Mouse (Mus musculus) liver, embryonic 16.5 days (tissue): ENCODE measurements around the gene Lrguk. TPM values are rescaled to one million over a fixed set of nuclear protein-coding genes. Genes with fewer than 3 reads are reported as not detected.

ENCODE experiments used
- ATAC-seq: fragments of 200-750 bp; cut with Nextera tagmentation; 2 replicates; pipeline ENCODE4 v1.8.0; 2017; ENCODE audit warnings: low read depth, mild to moderate bottlenecking, moderate number of reproducible peaks, moderate library complexity
- H3K27ac ChIP-seq: fragments of 300-500 bp; sonication (generic); 2 replicates; pipeline ENCODE4 v1.5.1; 2014; ENCODE audit warnings: mild to moderate bottlenecking, low read length
- H3K27me3 ChIP-seq: fragments of 300-500 bp; sonication (generic); 2 replicates; pipeline ENCODE4 v1.6.1; 2014; ENCODE audit warnings: low read depth, low read length, mixed read lengths; ENCODE audit not compliant: control insufficient read depth, insufficient read depth
- H3K36me3 ChIP-seq: fragments of 300-500 bp; sonication (generic); 2 replicates; pipeline ENCODE4 v1.6.1; 2014; ENCODE audit warnings: mild to moderate bottlenecking; ENCODE audit not compliant: control insufficient read depth, insufficient read depth
- H3K4me1 ChIP-seq: fragments of 300-500 bp; sonication (generic); 2 replicates; pipeline ENCODE4 v1.6.1; 2014; ENCODE audit warnings: low read depth, low read length, mixed read lengths; ENCODE audit not compliant: control insufficient read depth
- H3K4me2 ChIP-seq: fragments of 300-500 bp; sonication (generic); 2 replicates; pipeline ENCODE4 v1.6.1; 2014; ENCODE audit warnings: low read depth, low read length, mixed read lengths
- H3K4me3 ChIP-seq: fragments of 300-500 bp; sonication (generic); 2 replicates; pipeline ENCODE4 v1.5.1; 2014; ENCODE audit warnings: low read depth, mild to moderate bottlenecking, low read length
- H3K9ac ChIP-seq: fragments of 300-500 bp; sonication (generic); 2 replicates; pipeline ENCODE4 v1.6.1; 2014; ENCODE audit warnings: low read depth, low read length
- H3K9me3 ChIP-seq: fragments of 300-500 bp; sonication (generic); replicated peaks from 2 replicates; pipeline ENCODE4 v1.6.1; 2016; ENCODE audit warnings: low read length; ENCODE audit not compliant: control insufficient read depth
- WGBS: fragments of 180-500 bp; shearing (Covaris S2); extraction: QIAGEN DNeasy Blood & Tissue Kit; methylation state at CpG from one replicate; pipeline ENCODE4 v1.1.7; 2014; ENCODE audit not compliant: insufficient replicate concordance; 5-methylcytosine and 5-hydroxymethylcytosine counted together
- polyA plus RNA-seq: library from polyadenylated mRNA; unstranded; fragments of >200 nt; fragmentation: Nextera tagmentation; extraction: Ambion mirVana; gene quantifications from 2 replicates; pipeline ENCODE4 v1.2.1, GENCODE M21; 2015

The Lrguk gene
- polyA plus RNA-seq, 1 experiment from 2014 or later = 0.09 TPM

DNA sequence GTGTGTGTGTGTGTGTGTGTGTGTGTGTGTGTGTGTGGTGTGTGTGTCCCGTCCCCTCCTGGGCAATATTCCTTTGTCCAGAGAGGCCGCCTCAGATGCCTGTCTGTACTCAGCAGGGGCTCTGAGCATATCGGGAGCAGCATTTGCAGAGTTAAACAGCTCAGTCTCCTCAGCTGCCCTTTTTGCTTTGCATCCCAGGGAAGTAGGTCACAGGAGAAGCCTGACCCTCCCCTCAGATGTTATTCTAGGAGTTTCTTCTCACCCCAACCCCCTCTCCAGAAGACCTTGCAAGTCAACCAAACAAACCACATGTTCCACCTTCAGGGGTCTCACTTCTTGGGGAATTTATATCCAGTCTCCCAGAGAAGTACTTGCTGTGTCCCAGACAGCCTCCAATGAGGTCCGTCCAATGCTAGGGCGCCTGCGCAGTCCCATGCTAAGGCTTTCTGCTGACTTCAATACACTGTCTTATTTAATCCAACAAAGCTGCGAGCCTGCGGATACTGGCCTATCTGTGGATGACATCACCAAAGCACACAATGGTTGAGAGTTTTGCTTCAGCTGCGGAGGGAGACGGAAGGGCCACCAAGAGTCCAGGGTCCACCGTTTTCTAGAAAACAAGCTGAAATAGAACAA is 17.4 kb downstream of the Lrguk start:
- 62% methylated on average over 11 of the region's 11 CpGs for WGBS
- H3K4me3 ChIP-seq = no peak overlapping the region
- ATAC-seq = no peak

DNA sequence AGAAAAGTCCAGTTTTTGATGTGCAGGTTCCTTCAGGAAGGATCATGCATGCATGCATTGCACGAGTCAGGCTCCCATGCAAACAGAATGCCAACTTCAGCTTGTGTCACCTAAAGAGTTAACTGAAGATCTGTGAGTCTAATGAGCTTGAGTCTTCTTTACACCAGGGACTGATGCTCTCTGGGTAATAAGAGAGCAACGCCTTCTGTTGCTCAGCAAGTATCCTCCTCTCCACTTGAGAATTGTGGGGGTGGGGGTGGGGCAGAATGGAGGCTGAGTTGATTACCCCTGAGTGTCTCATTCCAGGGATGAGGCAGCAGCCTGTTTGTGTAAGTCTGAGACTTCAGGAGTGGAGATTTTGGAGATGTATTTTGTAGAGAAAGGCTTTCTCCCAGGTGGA is 20.2 kb downstream of the Lrguk start:
- H3K36me3 ChIP-seq = no peaks in the 10 kb centered on the region
- no peak overlapping the region for H3K4me2 ChIP-seq
- H3K27me3 ChIP-seq = no peaks in the 10 kb centered on the region
- H3K4me3 ChIP-seq = no peak overlapping the region
- no peak for ATAC-seq
- 57% methylated on average over 2 of the region's 2 CpGs for WGBS
- no peaks in the 10 kb centered on the region for H3K9me3 ChIP-seq
- H3K9ac ChIP-seq = no peak overlapping the region
- no peaks in the 10 kb centered on the region for H3K4me1 ChIP-seq
- H3K27ac ChIP-seq = no peak overlapping the region

More for the DNA sequence above, 17.4 kb downstream of the Lrguk start:
- Histone ChIP-seq H3K4me2 (no peak overlapping the region), H3K9ac (no peak overlapping the region), H3K36me3 (no peaks in the 10 kb centered on the region), H3K27me3 (no peaks in the 10 kb centered on the region), H3K9me3 (no peaks in the 10 kb centered on the region), H3K4me1 (no peaks in the 10 kb centered on the region), H3K27ac (no peak overlapping the region)

DNA sequence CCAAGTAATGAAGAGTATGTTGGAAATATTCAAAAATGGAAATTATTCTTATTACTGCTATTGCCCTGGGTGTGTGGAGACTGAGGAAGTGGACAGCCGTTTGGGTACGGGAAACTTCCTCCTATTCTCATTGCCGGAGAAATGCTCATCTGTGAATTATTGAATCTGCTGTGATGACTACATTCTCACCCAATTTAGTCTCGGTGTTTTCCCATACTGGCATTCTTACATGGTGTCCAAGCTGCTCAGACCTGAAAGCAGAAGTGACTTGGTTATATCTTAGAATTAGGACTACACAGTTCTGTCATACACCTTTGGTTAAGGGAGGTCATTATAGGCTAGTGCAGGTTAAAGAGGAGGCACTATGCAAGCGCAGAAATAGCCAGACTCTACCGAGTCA is 30.5 kb downstream of the Lrguk start:
- no peak overlapping the region for H3K27ac ChIP-seq
- no peaks in the 10 kb centered on the region for H3K27me3 ChIP-seq
- WGBS = 51% methylated on average over 6 of the region's 6 CpGs
- ATAC-seq = no peak
- no peak overlapping the region for H3K9ac ChIP-seq
- H3K4me1 ChIP-seq = no peaks in the 10 kb centered on the region
- no peak overlapping the region for H3K4me2 ChIP-seq
- no peak overlapping the region for H3K4me3 ChIP-seq
- no peaks in the 10 kb centered on the region for H3K9me3 ChIP-seq
- H3K36me3 ChIP-seq = no peaks in the 10 kb centered on the region

DNA sequence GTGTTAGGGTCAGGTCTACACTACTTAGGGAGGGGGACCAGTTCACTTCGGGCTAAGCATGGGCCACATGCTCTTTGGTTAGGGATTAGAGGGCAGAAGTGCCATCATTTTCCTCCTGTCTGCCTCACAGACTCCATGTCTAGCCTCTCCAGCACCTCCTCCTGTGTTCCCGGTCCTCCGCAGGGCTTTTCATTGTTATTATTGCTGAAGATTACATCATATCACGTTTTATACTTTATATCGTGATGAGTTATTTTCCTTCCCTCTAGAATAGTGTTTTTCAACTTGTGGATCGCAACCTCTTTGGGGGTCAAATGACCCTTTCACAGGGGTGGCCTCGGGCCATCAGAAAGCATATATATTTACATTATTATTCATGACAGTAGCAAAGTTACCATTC is 37.5 kb downstream of the Lrguk start:
- no peak overlapping the region for H3K9ac ChIP-seq
- ATAC-seq = no peak
- H3K4me1 ChIP-seq = no peaks in the 10 kb centered on the region
- no peaks in the 10 kb centered on the region for H3K36me3 ChIP-seq
- H3K9me3 ChIP-seq = no peaks in the 10 kb centered on the region
- 70% methylated on average over 7 of the region's 7 CpGs for whole genome bisulfite sequencing
- H3K27ac ChIP-seq = no peak overlapping the region
- H3K4me2 ChIP-seq = no peak overlapping the region
- no peak overlapping the region for H3K4me3 ChIP-seq
- no peaks in the 10 kb centered on the region for H3K27me3 ChIP-seq

DNA sequence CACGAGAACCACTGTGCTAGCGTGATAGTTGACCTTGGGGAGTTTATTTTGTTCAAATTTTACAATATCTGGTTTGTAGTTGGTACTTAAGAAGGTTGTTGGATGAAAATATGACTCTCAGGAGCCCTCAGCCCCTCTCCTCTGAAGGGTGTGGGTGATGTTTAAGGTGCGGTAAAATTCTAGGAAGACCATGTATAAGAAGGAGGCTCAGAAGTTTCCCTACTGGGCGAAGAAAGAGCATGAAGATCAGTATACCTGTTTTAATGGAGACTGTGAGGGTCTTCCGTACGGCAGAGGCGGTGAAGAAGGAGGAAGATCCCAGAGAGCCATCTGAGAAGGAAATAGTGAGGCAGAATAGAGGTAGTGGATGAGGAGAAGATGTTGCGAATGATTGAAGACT is 38.0 kb downstream of the Lrguk start:
- Histone ChIP-seq H3K9me3 (no peaks in the 10 kb centered on the region), H3K4me1 (no peaks in the 10 kb centered on the region), H3K27me3 (no peaks in the 10 kb centered on the region), H3K9ac (no peak overlapping the region), H3K4me2 (no peak overlapping the region), H3K4me3 (no peak overlapping the region), H3K27ac (no peak overlapping the region), H3K36me3 (no peaks in the 10 kb centered on the region)
- WGBS = 74% methylated on average over 8 of the region's 8 CpGs
- no peak for ATAC-seq

DNA sequence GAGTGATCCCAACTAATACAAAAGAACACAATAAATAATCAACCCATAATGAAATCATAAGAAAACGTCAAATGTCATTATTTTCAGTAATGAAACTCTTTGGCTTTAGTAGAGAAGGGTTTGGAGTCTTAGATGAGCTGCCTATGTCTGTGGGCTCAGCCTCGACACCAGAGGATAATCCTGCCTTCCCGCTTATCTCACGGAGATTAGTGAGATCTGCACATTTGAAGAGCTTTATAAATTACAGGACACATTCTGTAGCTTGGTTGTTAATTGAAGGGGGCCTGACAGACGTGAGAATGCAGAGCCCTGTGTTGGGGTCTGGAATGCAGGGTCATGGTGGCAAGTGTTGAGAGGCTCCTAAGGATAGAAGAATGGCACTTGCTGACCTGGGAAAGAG is 42.7 kb downstream of the Lrguk start:
- H3K9me3 ChIP-seq = no peaks in the 10 kb centered on the region
- 50% methylated on average over 5 of the region's 5 CpGs for WGBS
- H3K4me2 ChIP-seq = no peak overlapping the region
- no peaks in the 10 kb centered on the region for H3K27me3 ChIP-seq
- no peaks in the 10 kb centered on the region for H3K4me1 ChIP-seq
- no peak overlapping the region for H3K27ac ChIP-seq
- no peak overlapping the region for H3K9ac ChIP-seq
- H3K36me3 ChIP-seq = no peaks in the 10 kb centered on the region
- H3K4me3 ChIP-seq = no peak overlapping the region
- ATAC-seq = no peak

DNA sequence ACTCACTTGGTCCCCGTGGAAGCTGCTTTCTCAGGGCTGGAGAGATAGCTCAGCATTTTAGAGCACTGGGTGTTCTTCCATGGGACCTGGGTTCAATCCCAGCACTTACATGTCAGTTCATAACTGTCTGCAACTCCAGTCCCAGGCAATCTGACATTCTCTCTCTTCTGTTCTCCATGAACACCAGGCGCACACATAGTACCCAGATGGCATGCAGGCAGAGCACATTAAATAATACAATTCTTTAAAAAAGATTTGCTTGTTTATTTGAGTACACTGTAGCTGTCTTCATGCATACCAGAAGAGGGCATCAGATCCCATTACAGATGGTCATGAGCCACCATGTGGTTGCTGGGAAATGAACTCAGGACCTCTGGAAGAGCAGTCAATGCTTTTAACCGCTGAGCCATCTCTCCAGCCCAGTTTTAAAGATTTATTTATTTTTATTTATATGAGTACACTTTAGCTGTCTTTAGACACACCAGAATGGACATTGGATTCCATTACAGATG is 44.7 kb downstream of the Lrguk start:
- ATAC-seq = no peak
- no peak overlapping the region for H3K4me3 ChIP-seq
- H3K9me3 ChIP-seq = no peaks in the 10 kb centered on the region
- no peak overlapping the region for H3K4me2 ChIP-seq
- 61% methylated on average over 3 of the region's 3 CpGs for WGBS
- no peaks in the 10 kb centered on the region for H3K4me1 ChIP-seq
- H3K36me3 ChIP-seq = no peaks in the 10 kb centered on the region
- no peak overlapping the region for H3K9ac ChIP-seq
- no peak overlapping the region for H3K27ac ChIP-seq
- H3K27me3 ChIP-seq = no peaks in the 10 kb centered on the region

DNA sequence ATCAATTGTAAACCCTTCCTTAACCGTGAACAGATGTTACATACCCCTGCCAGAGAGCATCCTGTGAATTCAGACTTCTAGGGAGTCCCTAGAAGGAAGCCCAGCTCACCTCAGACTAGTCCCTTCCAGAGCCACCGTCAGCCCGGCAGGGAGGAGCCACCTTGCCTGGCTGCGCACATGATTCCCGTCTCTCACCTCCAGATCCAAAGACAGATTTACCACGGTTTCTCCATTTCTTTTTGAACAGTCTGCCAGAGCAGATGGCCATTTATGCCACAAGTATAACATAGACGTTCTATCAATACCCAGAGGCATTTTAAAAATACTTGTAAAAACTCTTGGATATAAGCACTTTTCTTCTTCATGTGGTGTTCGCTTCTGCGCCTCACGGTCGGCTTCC is 46.3 kb downstream of the Lrguk start:
- Histone ChIP-seq H3K27ac (no peak overlapping the region), H3K27me3 (no peaks in the 10 kb centered on the region), H3K4me3 (no peak overlapping the region), H3K4me1 (no peaks in the 10 kb centered on the region), H3K9me3 (no peaks in the 10 kb centered on the region), H3K36me3 (no peaks in the 10 kb centered on the region), H3K4me2 (no peak overlapping the region), H3K9ac (no peak overlapping the region)
- ATAC-seq = no peak
- WGBS = 73% methylated on average over 11 of the region's 11 CpGs

DNA sequence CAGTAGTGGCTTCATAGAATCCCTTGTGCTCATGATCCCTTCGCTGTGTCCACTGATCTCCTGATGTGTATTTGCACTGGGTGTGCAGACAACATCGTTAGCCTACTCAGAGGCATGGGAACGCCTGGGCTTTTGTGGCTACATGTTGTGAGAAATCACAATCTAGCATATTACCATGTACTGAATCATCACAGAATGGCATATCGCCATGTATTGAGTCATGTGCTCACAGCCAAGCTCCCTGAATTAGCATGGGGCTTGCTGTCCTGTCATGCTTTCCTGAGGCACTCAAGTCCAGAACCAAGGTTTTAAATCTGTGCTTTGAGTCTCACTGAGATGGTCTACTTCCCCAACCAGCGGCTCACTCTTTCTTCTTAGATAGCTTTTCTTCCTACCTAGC is 54.2 kb downstream of the Lrguk start:
- H3K36me3 ChIP-seq = no peaks in the 10 kb centered on the region
- no peak overlapping the region for H3K4me3 ChIP-seq
- ATAC-seq = no peak
- H3K27me3 ChIP-seq = no peaks in the 10 kb centered on the region
- no peak overlapping the region for H3K9ac ChIP-seq
- H3K27ac ChIP-seq = no peak overlapping the region
- WGBS = 64% methylated on average over 5 of the region's 5 CpGs
- H3K4me1 ChIP-seq = no peaks in the 10 kb centered on the region
- H3K9me3 ChIP-seq = no peaks in the 10 kb centered on the region
- no peak overlapping the region for H3K4me2 ChIP-seq
